Mouse (Mus musculus) heart, embryonic 16.5 days (tissue): ENCODE measurements at regions not wholly inside any gene's neighbourhood (a gene's known extent, or its start where the extent isn't known, plus 50 kb on each side); places are given as distances from the start of the nearest gene placed in this dataset.
A peak's percentile ranks its signal among the peaks of the same experiment; 100 is the strongest.

Experiments used
- ATAC-seq: fragments of 200-750 bp; cut with Nextera tagmentation; replicated peaks from 2 replicates; pipeline ENCODE4 v1.8.0; 2017; ENCODE audit warnings: moderate number of reproducible peaks; ENCODE audit not compliant: insufficient read depth, low FRiP score; ENCODE audit errors: extremely low read depth
- H3K27ac ChIP-seq: fragments of 300-500 bp; sonication (generic); 2 replicates; pipeline ENCODE4 v1.5.1; 2014; ENCODE audit warnings: mild to moderate bottlenecking, low read length, control low read depth, moderate library complexity
- H3K27me3 ChIP-seq: fragments of 300-500 bp; sonication (generic); 2 replicates; pipeline ENCODE4 v1.6.1; 2014; ENCODE audit warnings: low read length, mixed read lengths; ENCODE audit not compliant: control insufficient read depth, insufficient read depth
- H3K36me3 ChIP-seq: fragments of 300-500 bp; sonication (generic); 2 replicates; pipeline ENCODE4 v1.6.1; 2014; ENCODE audit not compliant: control insufficient read depth, insufficient read depth
- H3K4me1 ChIP-seq: fragments of 300-500 bp; sonication (generic); 2 replicates; pipeline ENCODE4 v1.6.1; 2014; ENCODE audit warnings: low read length, mixed read lengths; ENCODE audit not compliant: control insufficient read depth, insufficient read depth
- H3K4me2 ChIP-seq: fragments of 300-500 bp; sonication (generic); 2 replicates; pipeline ENCODE4 v1.6.1; 2014; ENCODE audit warnings: low read depth, mild to moderate bottlenecking, control low read depth, low read length
- H3K4me3 ChIP-seq: fragments of 300-500 bp; sonication (generic); 2 replicates; pipeline ENCODE4 v1.5.1; 2014; ENCODE audit warnings: mild to moderate bottlenecking, control low read depth, low read length
- H3K9ac ChIP-seq: fragments of 300-500 bp; sonication (generic); 2 replicates; pipeline ENCODE4 v1.6.1; 2014; ENCODE audit warnings: low read length, control low read depth
- H3K9me3 ChIP-seq: fragments of 300-500 bp; sonication (generic); replicated peaks from 2 replicates; pipeline ENCODE4 v1.6.1; 2016; ENCODE audit warnings: low read length; ENCODE audit not compliant: control insufficient read depth
- WGBS: fragments of 180-500 bp; shearing (Covaris S2); extraction: QIAGEN DNeasy Blood & Tissue Kit; methylation state at CpG from one replicate; pipeline ENCODE4 v1.1.7; 2014; 5-methylcytosine and 5-hydroxymethylcytosine counted together

DNA sequence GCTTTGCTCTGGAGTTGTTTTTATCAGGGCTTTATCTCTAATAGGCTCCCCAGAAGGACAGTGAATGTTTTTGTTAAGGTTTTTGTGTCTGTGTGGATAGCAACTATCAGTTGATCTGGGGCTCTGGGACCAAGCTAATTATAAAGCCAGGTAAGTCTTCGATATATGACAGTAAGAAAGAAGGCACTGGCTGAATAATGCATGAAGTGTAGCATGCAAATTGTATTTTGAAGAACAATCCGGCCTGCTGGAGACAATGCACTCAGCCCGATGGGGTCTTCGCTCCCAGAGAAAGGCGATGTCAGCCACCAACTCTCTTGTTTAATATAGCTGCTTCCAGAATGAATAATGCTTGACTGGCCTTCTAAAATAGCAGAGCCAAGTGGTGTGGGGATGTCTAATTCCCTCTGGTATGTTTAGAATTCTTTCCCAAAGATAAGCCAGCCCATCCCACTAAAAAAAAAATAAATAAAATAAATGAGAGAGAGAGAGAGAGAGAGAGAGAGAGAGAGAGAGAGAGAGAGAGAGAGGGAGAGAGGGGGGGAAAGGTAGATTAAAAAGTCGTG, 68.6 kb downstream of the Dad1 start:
- Histone ChIP-seq H3K9ac (no peak overlapping the region), H3K4me2 (no peak overlapping the region), H3K36me3 (no peaks in the 10 kb centered on the region), H3K27ac (no peak overlapping the region), H3K9me3 (no peaks in the 10 kb centered on the region), H3K4me3 (no peak overlapping the region), H3K4me1 (peaks cover 31% of the 10 kb centered on the region), H3K27me3 (no peaks in the 10 kb centered on the region)
- WGBS = 33% methylated on average over 6 of the region's 6 CpGs
- ATAC-seq = no peak

GRCm38 (mm10) chr14:54183873-54184272, 70.0 kb downstream of the Dad1 start:
- 79% methylated on average over 3 of the region's 3 CpGs for WGBS
- Histone ChIP-seq H3K27ac (no peak overlapping the region), H3K4me3 (no peak overlapping the region), H3K9ac (no peak overlapping the region), H3K27me3 (no peaks in the 10 kb centered on the region), H3K4me1 (peaks cover 21% of the 10 kb centered on the region), H3K9me3 (no peaks in the 10 kb centered on the region), H3K4me2 (no peak overlapping the region), H3K36me3 (no peaks in the 10 kb centered on the region)
- ATAC-seq = no peak

DNA sequence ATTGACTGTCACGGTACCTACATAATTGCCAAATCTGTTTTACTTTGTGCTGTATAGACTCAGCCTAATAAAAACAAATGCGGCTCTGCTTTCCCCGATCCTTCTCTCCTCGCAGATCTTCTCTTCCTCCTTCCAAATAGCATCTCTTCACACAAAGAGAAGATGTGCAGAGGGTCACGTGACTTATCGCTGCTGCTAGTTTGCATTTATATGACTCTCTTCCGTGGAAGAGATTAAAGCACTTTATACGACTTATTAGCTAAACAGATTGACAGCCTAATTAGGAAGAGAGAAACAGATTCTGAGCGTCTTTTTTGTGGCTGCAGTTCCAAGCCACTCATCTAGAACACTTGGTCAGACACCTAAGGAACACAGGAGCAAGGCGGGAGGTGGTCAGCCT, 71.1 kb downstream of the Dad1 start:
- no peak overlapping the region for H3K4me2 ChIP-seq
- H3K9ac ChIP-seq = no peak overlapping the region
- no peak overlapping the region for H3K27ac ChIP-seq
- H3K9me3 ChIP-seq = no peaks in the 10 kb centered on the region
- H3K4me1 ChIP-seq = peaks cover 30% of the 10 kb centered on the region
- H3K36me3 ChIP-seq = no peaks in the 10 kb centered on the region
- no peak for ATAC-seq
- H3K4me3 ChIP-seq = no peak overlapping the region
- H3K27me3 ChIP-seq = no peaks in the 10 kb centered on the region
- WGBS = 84% methylated on average over 10 of the region's 10 CpGs

DNA sequence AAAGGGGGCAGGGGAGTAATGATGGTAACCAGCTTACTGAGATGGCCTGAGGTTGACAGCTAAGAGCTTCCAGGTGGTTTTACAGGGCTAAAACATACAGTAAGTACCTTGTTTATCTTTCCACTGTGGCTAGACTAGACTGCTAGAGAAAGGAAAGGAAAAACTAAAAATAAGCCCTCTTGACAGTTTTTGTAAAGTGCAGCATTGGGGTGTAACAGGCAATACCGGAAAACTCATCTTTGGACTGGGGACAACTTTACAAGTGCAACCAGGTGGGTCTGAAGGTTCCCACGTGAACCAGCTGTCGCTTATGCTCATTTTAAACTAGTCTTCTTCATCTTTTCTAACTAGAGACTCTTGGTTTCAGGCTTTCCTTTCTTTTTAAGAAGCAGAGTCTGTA, 72.6 kb downstream of the Dad1 start:
- H3K4me2 ChIP-seq = no peak overlapping the region
- WGBS = 67% methylated on average over 3 of the region's 3 CpGs
- H3K27me3 ChIP-seq = no peaks in the 10 kb centered on the region
- no peak overlapping the region for H3K4me3 ChIP-seq
- H3K9ac ChIP-seq = no peak overlapping the region
- no peaks in the 10 kb centered on the region for H3K36me3 ChIP-seq
- ATAC-seq = no peak
- peaks cover 30% of the 10 kb centered on the region for H3K4me1 ChIP-seq
- H3K27ac ChIP-seq = peak overlapping the region; percentile 56
- H3K9me3 ChIP-seq = no peaks in the 10 kb centered on the region

DNA sequence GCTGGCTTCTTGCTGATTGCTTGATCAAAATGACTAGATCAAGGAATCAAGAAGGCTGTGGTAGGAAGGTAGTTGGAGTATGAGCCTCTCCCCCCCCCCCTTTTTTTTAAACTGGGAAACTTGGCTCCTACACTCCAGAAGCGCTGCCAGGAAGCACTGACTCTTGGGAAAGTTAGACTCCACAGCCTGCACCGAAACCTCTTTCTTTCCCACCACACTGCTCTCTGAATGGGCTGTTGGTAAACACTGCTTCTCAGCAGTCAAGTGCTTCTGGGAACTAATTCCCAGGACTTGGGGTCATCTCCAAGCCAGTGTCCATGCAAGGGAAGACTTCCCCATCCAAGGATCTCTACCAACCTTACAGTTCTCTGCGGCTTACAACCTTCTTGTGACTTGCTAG, 73.2 kb downstream of the Dad1 start:
- no peak overlapping the region for H3K9ac ChIP-seq
- H3K9me3 ChIP-seq = no peaks in the 10 kb centered on the region
- H3K4me1 ChIP-seq = peaks cover 26% of the 10 kb centered on the region
- no peak overlapping the region for H3K4me3 ChIP-seq
- H3K4me2 ChIP-seq = no peak overlapping the region
- H3K27ac ChIP-seq = peak overlapping the region; percentile 56
- WGBS = 72% methylated on average over 3 of the region's 3 CpGs
- no peaks in the 10 kb centered on the region for H3K36me3 ChIP-seq
- peak; percentile 16; the same call in 1 of the 2 replicates for ATAC-seq
- H3K27me3 ChIP-seq = no peaks in the 10 kb centered on the region

DNA sequence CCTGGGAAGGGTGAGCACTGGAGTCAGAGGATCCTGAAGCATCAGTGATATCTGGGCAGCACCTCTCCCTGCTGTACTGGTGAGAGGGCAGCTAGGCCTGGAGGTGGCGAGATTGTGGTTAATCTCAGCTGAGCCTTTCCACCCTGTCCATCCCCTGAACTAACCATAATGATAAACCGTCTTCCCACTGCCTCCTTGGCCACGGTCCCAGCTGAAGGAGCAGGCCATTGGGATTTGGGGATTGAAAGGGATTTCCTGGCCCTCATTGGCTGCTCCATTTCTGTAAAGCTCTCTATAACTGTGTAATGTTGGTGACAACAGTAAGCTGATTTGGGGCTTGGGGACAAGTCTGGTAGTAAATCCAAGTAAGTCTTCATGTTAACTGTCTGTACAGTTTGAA, 73.6 kb downstream of the Dad1 start:
- 44% methylated on average over 3 of the region's 3 CpGs for WGBS
- H3K4me1 ChIP-seq = peaks cover 22% of the 10 kb centered on the region
- H3K9me3 ChIP-seq = no peaks in the 10 kb centered on the region
- no peak overlapping the region for H3K4me2 ChIP-seq
- no peak overlapping the region for H3K4me3 ChIP-seq
- H3K27me3 ChIP-seq = no peaks in the 10 kb centered on the region
- no peak overlapping the region for H3K9ac ChIP-seq
- peak; percentile 42; the same call in 1 of the 2 replicates for ATAC-seq
- peak overlapping the region; percentile 2 for H3K27ac ChIP-seq
- no peaks in the 10 kb centered on the region for H3K36me3 ChIP-seq

DNA sequence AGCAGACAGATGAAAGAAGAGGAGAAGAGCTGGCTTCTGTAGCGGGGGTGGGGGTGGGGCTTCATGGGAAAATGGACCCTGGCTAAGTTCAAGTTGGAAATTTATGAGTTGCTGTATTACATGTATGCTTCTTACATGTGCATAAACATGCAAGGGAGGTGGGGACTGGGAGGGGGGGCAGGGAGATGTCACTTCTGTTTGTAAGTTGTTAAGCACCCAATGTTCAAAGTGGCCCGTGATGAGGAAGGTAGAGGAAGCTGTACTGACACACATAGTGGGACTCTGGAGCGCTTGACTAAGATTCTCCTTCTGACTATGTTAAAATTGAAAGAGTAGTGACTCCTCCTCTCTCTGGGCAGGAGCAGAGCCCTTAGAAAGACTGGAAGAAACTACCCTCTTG, 75.0 kb downstream of the Dad1 start:
- H3K27me3 ChIP-seq = no peaks in the 10 kb centered on the region
- 88% methylated on average over 3 of the region's 3 CpGs for WGBS
- H3K4me3 ChIP-seq = no peak overlapping the region
- no peak for ATAC-seq
- H3K36me3 ChIP-seq = no peaks in the 10 kb centered on the region
- no peak overlapping the region for H3K9ac ChIP-seq
- H3K9me3 ChIP-seq = no peaks in the 10 kb centered on the region
- H3K4me2 ChIP-seq = no peak overlapping the region
- no peak overlapping the region for H3K27ac ChIP-seq
- peaks cover 19% of the 10 kb centered on the region for H3K4me1 ChIP-seq

DNA sequence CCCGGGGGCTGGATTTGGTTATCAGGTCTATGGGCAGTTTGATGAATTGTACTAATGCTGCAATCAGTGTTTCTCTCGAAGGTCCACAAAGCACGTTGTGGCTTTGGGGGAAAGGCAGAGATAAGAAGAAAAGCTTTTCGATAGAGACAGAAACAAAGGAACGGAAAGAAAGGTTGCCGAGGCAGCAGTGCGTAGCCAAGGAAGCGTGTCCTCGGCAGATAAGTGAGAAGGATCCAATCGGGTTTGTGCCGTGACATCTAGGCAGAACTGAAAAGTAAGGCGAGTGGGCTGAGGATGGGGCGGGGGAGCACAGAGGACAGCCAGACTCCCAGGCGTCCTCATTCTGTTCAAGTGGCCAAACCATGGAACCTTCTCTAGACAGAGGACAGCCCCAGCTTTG, 77.4 kb downstream of the Dad1 start:
- no peak overlapping the region for H3K4me3 ChIP-seq
- H3K4me1 ChIP-seq = peaks cover 17% of the 10 kb centered on the region
- no peaks in the 10 kb centered on the region for H3K27me3 ChIP-seq
- no peak overlapping the region for H3K9ac ChIP-seq
- WGBS = 42% methylated on average over 14 of the region's 14 CpGs
- H3K27ac ChIP-seq = no peak overlapping the region
- ATAC-seq = no peak
- no peak overlapping the region for H3K4me2 ChIP-seq
- no peaks in the 10 kb centered on the region for H3K9me3 ChIP-seq
- H3K36me3 ChIP-seq = no peaks in the 10 kb centered on the region

GRCm38 (mm10) chr14:54175476-54175875, 78.4 kb downstream of the Dad1 start:
- no peaks in the 10 kb centered on the region for H3K9me3 ChIP-seq
- H3K36me3 ChIP-seq = no peaks in the 10 kb centered on the region
- WGBS = 70% methylated on average over 5 of the region's 5 CpGs
- no peak for ATAC-seq
- H3K4me2 ChIP-seq = no peak overlapping the region
- no peaks in the 10 kb centered on the region for H3K27me3 ChIP-seq
- no peak overlapping the region for H3K9ac ChIP-seq
- no peak overlapping the region for H3K27ac ChIP-seq
- peaks cover 11% of the 10 kb centered on the region for H3K4me1 ChIP-seq
- no peak overlapping the region for H3K4me3 ChIP-seq
